Mouse (Mus musculus): ENCODE results near the gene Gm3298.
"Not testable (repeated sequence)": the region's sequence is repeated elsewhere in the genome, so short reads cannot be mapped to it uniquely, and the experiment has no call there.

Gm3298 gene

GRCm38 (mm10) chr14:5015591-5015990 is at the start of gene Gm3298:
Gm3298 (plus strand) TSS chr14:5015891.
- DNase-seq: not testable (repeated sequence)

GRCm38 (mm10) chr14:4983635-4984034 is 32.1 kb upstream of the Gm3298 start, which contains the start of gene Gm8297:
Gm8297 (plus strand) TSS chr14:4983935.
- DNase-seq: not testable (repeated sequence)

DNA sequence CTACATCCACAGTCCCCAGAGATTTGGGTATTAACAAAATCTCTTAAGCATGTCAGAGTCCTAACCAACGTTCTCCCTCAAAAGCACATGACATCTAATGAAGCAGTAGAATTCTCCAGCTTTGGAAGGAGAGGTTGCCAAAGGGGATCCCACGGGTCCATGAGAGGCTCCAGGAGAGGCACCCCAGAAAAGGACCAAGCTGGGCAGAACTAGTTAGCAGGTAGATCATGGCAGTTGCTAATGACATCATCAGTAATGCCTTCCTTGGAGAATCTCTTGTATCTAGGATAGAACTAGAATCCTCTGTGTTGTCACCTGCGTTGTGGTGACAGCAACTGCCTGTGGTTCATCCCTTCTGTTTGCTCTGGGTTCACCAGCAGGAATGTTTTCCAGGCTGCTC is 34.6 kb downstream of the Gm3298 start, which contains the start of gene 4930555G01Rik:
TSS of gene 4930555G01Rik (plus strand) at position 301 of the 400 bp plus-strand sequence.
- not testable (repeated sequence) for DNase-seq
